In the genomic region with DNA sequence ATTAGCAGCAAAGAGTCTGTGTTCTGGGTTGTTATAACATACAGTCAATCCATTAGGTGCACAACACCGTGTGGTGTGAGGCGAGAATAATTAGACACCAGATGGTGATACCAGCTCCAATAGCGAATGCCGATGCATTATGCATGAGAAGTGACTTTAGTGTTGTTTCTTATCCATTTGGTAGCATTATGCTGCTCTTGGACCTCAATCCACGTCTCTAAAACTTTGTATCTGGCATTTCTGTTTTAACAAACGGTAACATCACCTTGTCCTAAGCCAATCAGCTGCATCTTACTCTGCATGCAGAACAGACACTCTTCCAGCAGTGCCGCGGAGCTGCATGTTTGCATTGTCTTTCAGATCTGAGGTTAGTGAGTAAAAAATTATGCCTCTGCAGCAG, we compare ENCODE assay signal across 9 mouse cellular contexts.
DNase-seq lines count a peak whose midpoint lies in the region; ATAC-seq lines count a peak whose summit lies in the region.
"Had no signal": no experiment of that assay in that cellular context is flagged by ENCODE, and none has a peak within 500 bp of the region (broad histone marks: within the 10 kb centered on the region; RNA-seq: fewer than 3 reads in every experiment).

No protein-coding gene starts in this region.

- DNase-seq in cerebellum, adult 9-11 months = no peak
- DNase-seq in right cerebral cortex, postnatal 14 days = peak; percentile 3
- DNase-seq in right cerebral cortex, adult 18-20 months = no peak
- peak; percentile 36 to 51 for DNase-seq in layer of hippocampus, postnatal 36 days
- DNase-seq in telencephalon, adult 2 months (ENCODE audit: low read depth, low spot score) = peak; percentile 33
- DNase-seq in B cell, adult 2 months = no peak
- no peak for DNase-seq in gastrocnemius, adult 8-10 months (ENCODE audit: low spot score in 2 of 2)
- DNase-seq: adrenal gland, adult 2 months had no signal

- peak; percentile 80; the same call in 1 of the 2 replicates for ATAC-seq in cerebellum, adult (ENCODE audit: insufficient number of reproducible peaks, low FRiP score, low TSS enrichment)

Comparison
In these comparisons a context has a peak if more than half of its experiments do, and no peak if none do; other contexts are left out.
1. DNase-seq: peak in right cerebral cortex, postnatal 14 days (single experiment), layer of hippocampus, postnatal 36 days (2 of 2) and telencephalon, adult 2 months (single experiment); none in cerebellum, adult 9-11 months (single experiment), right cerebral cortex, adult 18-20 months (single experiment), B cell, adult 2 months (0 of 2) and gastrocnemius, adult 8-10 months (0 of 2).